Mouse (Mus musculus) cerebellum, adult 9-11 months (tissue): Measurements from ENCODE around the gene Tmem178b.

Source experiments
- DNase-seq: peaks from one replicate; pipeline ENCODE4 v3.0.0; 2022

Tmem178b gene

GRCm38 (mm10) chr6:39872901-39873591 is at the start of gene Tmem178b:
TSS of gene Tmem178b (plus strand) at chr6:39873271.
- DNase-seq: peak; percentile 68

- DNase-seq: no peak
Observed at GRCm38 (mm10) chr6:39828736-39829135, 44.3 kb upstream of the Tmem178b start.

GRCm38 (mm10) chr6:39843698-39844342 is 29.3 kb upstream of the Tmem178b start:
- DNase-seq: no peak

- DNase-seq: no peak
Observed at GRCm38 (mm10) chr6:39847538-39847937, 25.5 kb upstream of the Tmem178b start.

GRCm38 (mm10) chr6:39848766-39849165 is 24.3 kb upstream of the Tmem178b start:
- no peak for DNase-seq

- no peak for DNase-seq
Observed at GRCm38 (mm10) chr6:39849667-39850066, 23.4 kb upstream of the Tmem178b start.

GRCm38 (mm10) chr6:39870271-39871135 is 2.6 kb upstream of the Tmem178b start:
- DNase-seq: peak; percentile 78

- DNase-seq: peak; percentile 91
Observed at GRCm38 (mm10) chr6:39871381-39872305, 1.4 kb upstream of the Tmem178b start.

GRCm38 (mm10) chr6:39872306-39872900 is 668 bp upstream of the Tmem178b start:
- DNase-seq: no peak

- DNase-seq: no peak
Observed at GRCm38 (mm10) chr6:39875186-39875585, 2.1 kb downstream of the Tmem178b start.

- DNase-seq: no peak
Observed at GRCm38 (mm10) chr6:39876444-39876843, 3.4 kb downstream of the Tmem178b start.

- DNase-seq: no peak
Observed at GRCm38 (mm10) chr6:39890811-39891210, 17.7 kb downstream of the Tmem178b start.

- DNase-seq: no peak
Observed at GRCm38 (mm10) chr6:39896500-39896899, 23.4 kb downstream of the Tmem178b start.

GRCm38 (mm10) chr6:39899231-39899630 is 26.2 kb downstream of the Tmem178b start:
- no peak for DNase-seq

GRCm38 (mm10) chr6:39903220-39903773 is 30.2 kb downstream of the Tmem178b start:
- no peak for DNase-seq

GRCm38 (mm10) chr6:39903845-39904244 is 30.8 kb downstream of the Tmem178b start:
- no peak for DNase-seq

- DNase-seq: peak; percentile 20
Observed at GRCm38 (mm10) chr6:39914956-39915355, 41.9 kb downstream of the Tmem178b start.

GRCm38 (mm10) chr6:39915636-39916281 is 42.7 kb downstream of the Tmem178b start:
- peak; percentile 26 for DNase-seq

- no peak for DNase-seq
Observed at GRCm38 (mm10) chr6:39916514-39916913, 43.4 kb downstream of the Tmem178b start.

GRCm38 (mm10) chr6:39917242-39917641 is 44.2 kb downstream of the Tmem178b start:
- DNase-seq: peak; percentile 18

- DNase-seq: no peak
Observed at GRCm38 (mm10) chr6:39917729-39918128, 44.7 kb downstream of the Tmem178b start.
